Mouse (Mus musculus) mouse embryonic stem cell (cell line): ENCODE results near the gene Aip.
"Not testable (repeated sequence)": the region's sequence is repeated elsewhere in the genome, so short reads cannot be mapped to it uniquely, and the experiment has no call there.

ENCODE experiments used
- in situ Hi-C, 2 experiments: fragments of 300-500 bp; cut with MboI; formaldehyde crosslinking; loops; 1 replicate in 1 of 2; 3 replicates in 1 of 2; pipeline ENCODE4 v1.14.3; 2019 to 2020; ENCODE audit warnings: low sequenced_read_pairs in 2 of 2, low pct_unique_long_range_greater_than_20kb in 1 of 2, mixed read lengths in 1 of 2; ENCODE audit not compliant: unreplicated experiment in 1 of 2

Gene Aip

DNA sequence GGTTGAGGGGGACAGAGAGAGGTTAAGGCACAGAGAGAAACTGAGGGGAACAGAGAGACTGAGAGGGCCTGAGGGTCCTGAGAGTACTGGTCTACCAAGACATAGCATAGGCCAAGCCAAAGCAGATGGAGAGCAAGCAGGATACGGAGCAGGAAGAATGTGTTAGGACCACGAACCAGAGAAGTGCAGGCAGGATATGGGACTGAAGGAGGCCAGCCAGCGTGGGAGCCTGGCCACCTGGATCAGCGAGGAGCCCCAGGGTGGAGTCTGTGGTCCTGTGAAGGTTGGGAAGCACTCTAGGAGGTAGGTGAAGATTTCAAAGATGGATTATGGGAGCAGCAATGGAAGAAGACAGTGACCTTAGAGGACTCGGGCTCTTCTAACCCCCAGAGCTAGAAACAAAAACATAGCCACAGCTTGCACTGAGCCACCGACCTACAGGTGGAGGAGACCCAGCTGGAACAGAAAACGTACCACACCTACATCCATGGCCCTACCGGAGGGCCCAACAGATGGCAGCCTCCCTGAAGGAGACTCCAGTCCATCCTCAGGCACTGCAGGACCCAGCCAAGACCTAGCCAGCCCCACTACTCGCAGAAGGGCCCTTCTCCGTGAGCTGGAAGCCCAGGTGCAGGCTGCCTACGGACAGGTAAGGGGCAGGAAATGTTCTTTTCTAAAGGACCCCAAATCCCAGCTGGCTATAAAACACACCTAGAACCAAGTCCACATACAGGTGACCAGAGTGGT is 43.3 kb downstream of the Aip start:
- in situ Hi-C loops, result no loop called here

GRCm38 (mm10) chr19:4081394-4081793 is 44.3 kb downstream of the Aip start, which contains the start of gene Cabp2:
Gene Cabp2 (plus strand): TSS chr19:4081578.
- in situ Hi-C loops, result no loop called here

DNA sequence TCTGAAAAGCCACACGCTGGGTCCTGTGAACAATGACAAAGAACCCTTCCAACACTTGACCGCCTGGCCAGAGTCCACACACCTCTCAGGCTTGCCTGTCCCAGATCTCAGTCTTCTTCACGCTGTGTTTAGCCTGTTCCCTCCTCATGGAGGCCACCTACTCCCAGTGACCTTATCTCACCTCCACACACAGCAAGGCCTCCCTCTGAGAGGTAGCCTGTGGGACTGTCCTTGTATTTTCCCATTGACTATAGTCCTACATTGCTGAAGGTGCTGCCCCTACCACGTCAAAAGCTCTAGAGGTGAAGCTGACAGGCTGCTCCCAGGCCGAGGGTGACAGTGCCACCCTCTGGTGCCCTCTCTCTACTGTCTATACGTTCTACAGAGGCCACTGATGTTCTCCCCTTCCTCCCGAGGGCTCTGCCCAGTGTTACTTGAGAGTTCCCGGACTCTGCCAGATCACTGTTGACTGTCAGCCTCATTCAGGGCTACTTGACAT is 45.1 kb downstream of the Aip start:
- in situ Hi-C loops, result no loop called here

GRCm38 (mm10) chr19:4079594-4079993 is 46.1 kb downstream of the Aip start:
- in situ Hi-C loops, result no loop called here

GRCm38 (mm10) chr19:4075531-4075930 is 50.1 kb downstream of the Aip start:
- in situ Hi-C loops, result no loop called here

GRCm38 (mm10) chr19:4072706-4073424 is 52.8 kb downstream of the Aip start:
- in situ Hi-C loops, result no loop called here

DNA sequence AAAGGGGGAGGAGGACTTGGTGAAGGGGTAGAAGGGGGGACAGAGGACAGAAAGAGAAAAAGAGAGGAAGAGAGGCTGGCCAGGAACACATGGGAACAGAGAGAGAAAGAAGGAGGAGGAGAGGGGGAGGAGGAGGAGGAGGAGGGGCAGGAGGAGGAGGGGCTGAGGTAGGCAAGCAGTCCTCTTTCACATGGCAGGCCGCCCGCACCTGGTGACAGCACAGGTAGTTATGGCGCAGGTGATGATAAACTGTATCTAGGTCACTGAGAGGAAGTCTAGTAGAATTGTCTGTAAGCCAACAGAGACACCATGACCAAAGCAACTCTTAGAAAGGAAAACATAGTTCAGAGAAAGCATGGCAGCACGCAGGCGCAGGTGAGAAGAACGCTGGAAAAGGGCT is 54.3 kb downstream of the Aip start:
- in situ Hi-C loops, result no loop called here

GRCm38 (mm10) chr19:4070756-4071155 is 54.9 kb downstream of the Aip start:
- in situ Hi-C loops, result no loop called here

- in situ Hi-C loops, result no loop called here
These were observed 55.3 kb downstream of the Aip start for GRCm38 (mm10) chr19:4070311-4070710.

DNA sequence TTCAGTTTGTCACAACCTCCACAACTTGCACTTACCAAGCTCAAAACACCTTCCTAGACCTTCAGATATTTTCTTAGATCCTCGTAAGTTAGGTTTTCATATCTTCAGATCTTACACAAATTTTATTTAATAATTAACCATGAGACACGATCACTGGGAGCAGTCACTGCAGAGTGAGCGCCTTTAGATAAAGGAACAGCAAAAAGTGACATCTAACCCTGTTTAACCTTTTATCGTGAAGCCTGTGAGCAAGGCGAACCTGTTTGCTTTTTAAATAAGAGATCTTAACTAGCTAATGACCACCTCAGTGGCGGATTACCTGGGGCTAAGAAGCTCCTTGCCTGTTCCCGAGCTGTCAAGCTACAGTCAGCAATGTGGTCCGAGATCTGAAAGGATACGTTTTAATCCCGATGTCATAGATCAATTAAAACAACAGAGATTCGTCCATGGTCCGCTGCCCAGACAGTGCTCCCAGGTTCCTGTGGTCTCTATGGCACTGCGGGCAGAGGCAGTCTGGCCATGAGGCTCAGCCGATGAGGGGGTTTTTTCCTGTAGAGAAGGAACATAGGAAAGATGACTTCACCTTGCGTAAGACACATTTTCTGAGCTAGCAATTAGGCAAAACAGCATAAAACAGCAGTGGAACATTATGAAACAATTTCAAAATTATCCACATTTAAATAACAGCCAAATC is 56.8 kb downstream of the Aip start:
- in situ Hi-C loops, result no loop called here

DNA sequence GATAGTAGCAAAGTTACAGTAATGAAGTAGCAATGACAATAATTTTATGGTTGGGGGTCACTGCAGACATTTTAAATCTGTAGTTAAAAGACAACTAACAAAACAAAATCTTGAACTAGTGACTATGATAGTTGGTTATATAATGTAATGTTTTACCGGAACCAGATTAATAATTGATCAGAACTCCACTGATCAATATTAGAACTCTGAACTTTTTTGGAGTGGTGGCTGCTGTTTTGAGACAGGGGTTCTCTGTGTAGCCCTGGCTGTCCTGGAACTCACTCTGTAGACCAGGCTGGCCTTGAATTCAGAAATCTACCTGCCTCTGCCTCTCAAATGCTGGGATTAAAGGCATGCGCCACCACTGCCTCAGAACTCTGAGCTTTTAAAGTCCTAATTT is 57.4 kb downstream of the Aip start:
- in situ Hi-C loops, result not testable (repeated sequence)

DNA sequence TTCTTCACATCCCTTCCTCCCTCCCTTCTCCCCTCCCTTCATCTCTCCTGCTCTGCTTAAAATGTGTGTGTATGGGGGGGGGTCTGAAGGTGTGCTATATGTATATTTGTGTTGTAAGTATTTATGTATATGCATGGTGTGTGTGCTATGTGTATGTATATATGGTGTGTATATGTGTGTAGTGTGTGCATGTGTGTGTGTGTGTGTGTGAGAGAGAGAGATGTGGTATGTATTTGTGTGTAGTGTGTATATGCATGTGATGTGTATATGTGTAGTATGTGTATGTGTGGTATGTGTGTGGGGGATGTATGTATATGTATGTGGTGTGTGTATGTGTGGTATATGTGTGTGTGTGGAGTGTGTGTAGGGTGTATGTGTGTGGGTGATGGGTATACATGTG is 58.8 kb downstream of the Aip start:
- in situ Hi-C loops, result no loop called here

DNA sequence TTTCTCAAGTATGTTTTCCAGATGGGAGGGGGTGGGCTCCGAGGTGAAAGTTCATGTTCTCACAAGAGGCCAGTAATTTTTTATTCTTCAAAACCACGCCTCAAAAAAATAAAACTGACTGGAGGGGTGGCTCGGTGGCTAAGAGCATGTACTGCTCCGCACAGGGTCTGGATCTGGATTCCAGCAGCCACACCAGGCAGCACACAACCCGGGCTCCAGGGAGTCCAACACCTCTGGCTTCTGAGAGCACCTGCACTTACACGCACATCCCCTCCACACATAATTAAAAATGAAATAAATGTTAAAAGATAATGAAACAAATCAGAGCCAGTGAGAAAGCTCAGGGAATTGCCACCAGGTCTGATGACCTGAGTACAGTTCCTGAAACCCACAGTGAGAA is 59.4 kb downstream of the Aip start:
- in situ Hi-C loops, result no loop called here

- in situ Hi-C loops, result not testable (repeated sequence)
These were observed 61.2 kb downstream of the Aip start for GRCm38 (mm10) chr19:4064501-4064900.
